19 mouse cellular contexts compared by ENCODE assay signal in genomic region chr10:94235200-94235599, GRCm38 (mm10).
"Had no signal": no experiment of that assay in that cellular context is flagged by ENCODE, and none has a peak within 500 bp of the region (broad histone marks: within the 10 kb centered on the region; RNA-seq: fewer than 3 reads in every experiment).

No protein-coding gene starts in this region.

- DNase-seq: kidney, adult 18-20 months; kidney, adult 9 months; kidney, postnatal 14 days; kidney, postnatal 4 days; left cerebral cortex, postnatal 4 days; liver, postnatal 0 days; lung, embryonic 14.5 days; retina, postnatal 1 day; right cerebral cortex, postnatal 25 days; spleen, adult 18-20 months had no signal

- H3K4me2 ChIP-seq: limb, embryonic 12.5 days; limb, embryonic 15.5 days; liver, embryonic 11.5 days; lung, embryonic 14.5 days; midbrain, embryonic 12.5 days; midbrain, embryonic 15.5 days; neural tube, embryonic 13.5 days had no signal

- H3K4me3 ChIP-seq: limb, embryonic 12.5 days; limb, embryonic 15.5 days; midbrain, embryonic 12.5 days; midbrain, embryonic 15.5 days; neural tube, embryonic 13.5 days had no signal

- H3K27me3 ChIP-seq: limb, embryonic 15.5 days; midbrain, embryonic 15.5 days; neural tube, embryonic 13.5 days had no signal

- ATAC-seq: liver, postnatal 0 days; lung, postnatal 0 days; midbrain, embryonic 15.5 days had no signal

- H3K27ac ChIP-seq: limb, embryonic 12.5 days; limb, embryonic 15.5 days; liver, embryonic 14.5 days; macrophage; midbrain, embryonic 12.5 days; midbrain, embryonic 15.5 days; neural tube, embryonic 13.5 days had no signal

- H3K9ac ChIP-seq: limb, embryonic 12.5 days; limb, embryonic 15.5 days; liver, embryonic 14.5 days; liver, postnatal 0 days; lung, embryonic 14.5 days; midbrain, embryonic 12.5 days; midbrain, embryonic 15.5 days; neural tube, embryonic 13.5 days had no signal

- H3K9me3 ChIP-seq: limb, embryonic 12.5 days; limb, embryonic 15.5 days; midbrain, embryonic 12.5 days; midbrain, embryonic 15.5 days; neural tube, embryonic 13.5 days had no signal

- H3K36me3 ChIP-seq: limb, embryonic 12.5 days; limb, embryonic 15.5 days; midbrain, embryonic 12.5 days; midbrain, embryonic 15.5 days; neural tube, embryonic 13.5 days had no signal
